Mouse (Mus musculus) kidney, adult 2 months (tissue): ENCODE measurements around the gene Slc38a10. TPM values are rescaled to one million over a fixed set of nuclear protein-coding genes. Genes with fewer than 3 reads are reported as not detected.

ENCODE experiments used
- DNase-seq: peaks from one replicate; pipeline ENCODE4 v3.0.0; 2021
- H3K27ac ChIP-seq: fragments of 200-500 bp; 2 replicates; pipeline ENCODE4 v1.5.1; 2012; ENCODE audit warnings: low read depth, low read length, control low read depth, inconsistent platforms; ENCODE audit not compliant: insufficient read depth
- H3K27me3 ChIP-seq: fragments of 200-500 bp; replicated peaks from 2 replicates; pipeline ENCODE4 v1.6.1; 2012; ENCODE audit warnings: mild to moderate bottlenecking, moderate library complexity, low read length, inconsistent platforms; ENCODE audit not compliant: control insufficient read depth, insufficient read depth
- H3K36me3 ChIP-seq: fragments of 200-500 bp; 2 replicates; pipeline ENCODE4 v1.6.1; 2012; ENCODE audit warnings: mild to moderate bottlenecking, moderate library complexity, low read length, inconsistent platforms; ENCODE audit not compliant: control insufficient read depth, insufficient read depth
- H3K4me1 ChIP-seq: fragments of 200-500 bp; 2 replicates; pipeline ENCODE4 v1.6.1; 2011; ENCODE audit warnings: low read length; ENCODE audit not compliant: control insufficient read depth, insufficient read depth
- H3K4me3 ChIP-seq: fragments of 200-500 bp; 2 replicates; pipeline ENCODE4 v1.5.1; 2011; ENCODE audit warnings: mild to moderate bottlenecking, low read depth, low read length, control low read depth; ENCODE audit not compliant: insufficient read depth
- CTCF ChIP-seq: fragments of 200-500 bp; conservative IDR thresholded peaks from 2 replicates; pipeline ENCODE4 v1.5.1; 2011; ENCODE audit warnings: low read depth, mild to moderate bottlenecking, control low read depth, low read length, moderate library complexity, mixed read lengths; ENCODE audit not compliant: insufficient read depth, insufficient read length
- POLR2A ChIP-seq: fragments of 200-500 bp; IDR thresholded peaks from one replicate; pipeline ENCODE4 v1.6.1; 2011; ENCODE audit warnings: low read depth, low read length, control low read depth
- WGBS: fragments of 180-500 bp; shearing (Covaris S2); methylation state at CpG from one replicate; pipeline ENCODE4 v1.1.7; 2018; 5-methylcytosine and 5-hydroxymethylcytosine counted together
- polyA plus RNA-seq: library from polyadenylated mRNA; depleted of rRNA; stranded (reverse); fragments of >200 nt; gene quantifications from 2 replicates; pipeline ENCODE4 v1.2.3, GENCODE M21; 2012

Slc38a10 gene
- polyA plus RNA-seq, 1 experiment = 151 TPM

GRCm38 (mm10) chr11:120109558-120110210 lies 41.5 kb downstream of the Slc38a10 start:
- no peak overlapping the region for H3K27ac ChIP-seq

DNA sequence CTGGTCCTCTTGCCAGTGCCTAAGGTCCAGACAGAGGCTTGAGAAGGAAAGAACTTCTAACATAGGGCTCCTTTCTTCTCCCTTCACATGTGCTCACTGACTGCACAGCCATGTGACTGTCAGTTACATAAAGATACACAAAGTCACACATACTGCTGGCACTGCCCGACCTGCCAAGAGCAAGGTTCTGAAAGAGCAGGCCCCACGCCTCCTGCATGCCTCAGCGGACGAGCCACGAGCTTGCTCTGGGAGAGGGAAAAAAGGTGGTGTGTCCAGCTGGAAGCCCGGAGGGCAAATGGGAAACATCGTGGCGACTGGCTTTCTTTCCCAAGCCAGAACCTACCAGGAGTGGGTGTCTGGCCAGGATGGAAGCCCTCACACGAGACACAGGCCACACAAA lies 43.4 kb downstream of the Slc38a10 start:
- 40% methylated on average over 9 of the region's 9 CpGs for WGBS
- no peaks in the 10 kb centered on the region; the same call in 1 of the 2 replicates for H3K36me3 ChIP-seq
- peak overlapping the region; percentile 24 for H3K27ac ChIP-seq
- H3K4me1 ChIP-seq = peaks cover 14% of the 10 kb centered on the region
- TF ChIP-seq POLR2A = no peak
- no peak for TF ChIP-seq CTCF
- no peaks in the 10 kb centered on the region for H3K27me3 ChIP-seq
- peak; percentile 64 for DNase-seq
- H3K4me3 ChIP-seq = no peak overlapping the region

More at GRCm38 (mm10) chr11:120109558-120110210, 41.5 kb downstream of the Slc38a10 start:
- Histone ChIP-seq H3K4me3 (no peak overlapping the region), H3K27me3 (no peaks in the 10 kb centered on the region), H3K4me1 (peaks cover 14% of the 10 kb centered on the region), H3K36me3 (no peaks in the 10 kb centered on the region)
- 44% methylated on average over 14 of the region's 14 CpGs for WGBS
- DNase-seq = peak; percentile 57
- no peak for TF ChIP-seq CTCF
- no peak for TF ChIP-seq POLR2A

GRCm38 (mm10) chr11:120107026-120107425 lies 44.1 kb downstream of the Slc38a10 start:
- DNase-seq = no peak
- 58% methylated on average over 2 of the region's 2 CpGs for WGBS
- TF ChIP-seq CTCF (no peak), POLR2A (no peak)
- Histone ChIP-seq H3K27me3 (no peaks in the 10 kb centered on the region), H3K4me3 (no peak overlapping the region), H3K27ac (peak overlapping the region; percentile 24; the same call in 1 of the 2 replicates), H3K36me3 (no peaks in the 10 kb centered on the region; the same call in 1 of the 2 replicates), H3K4me1 (peaks cover 14% of the 10 kb centered on the region)

DNA sequence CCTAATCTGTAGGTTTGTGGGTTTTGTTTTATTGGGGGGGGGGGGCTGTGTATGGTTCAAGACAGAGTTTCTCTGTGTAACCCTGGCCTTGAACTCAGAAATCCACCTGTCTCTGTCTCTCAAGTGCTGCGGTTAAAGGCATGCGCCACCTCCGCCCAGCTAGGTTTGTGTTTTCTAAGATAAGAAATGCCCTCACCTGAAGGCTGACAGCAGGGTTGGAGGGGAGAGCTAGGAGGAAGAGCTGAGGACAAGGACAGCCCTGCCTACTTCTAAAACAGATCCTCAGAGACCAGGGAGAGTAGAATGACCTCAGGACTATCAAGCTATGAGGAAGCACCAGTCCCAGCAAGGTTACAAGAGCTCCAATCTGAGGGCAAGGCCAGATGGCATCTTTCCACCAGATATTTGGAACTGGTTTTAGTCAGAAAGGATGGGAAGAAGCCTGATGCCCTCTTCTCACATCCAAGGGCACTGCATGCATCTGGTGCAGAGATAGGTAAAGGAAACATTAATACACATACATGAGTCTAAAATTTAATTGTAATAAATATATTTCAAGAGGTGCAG lies 47.6 kb downstream of the Slc38a10 start:
- Histone ChIP-seq H3K4me3 (no peak overlapping the region), H3K36me3 (no peaks in the 10 kb centered on the region; the same call in 1 of the 2 replicates), H3K27ac (no peak overlapping the region), H3K27me3 (no peaks in the 10 kb centered on the region), H3K4me1 (peaks cover 6% of the 10 kb centered on the region; the same call in 1 of the 2 replicates)
- TF ChIP-seq POLR2A (no peak), CTCF (no peak)
- 92% methylated on average over 3 of the region's 3 CpGs for WGBS
- DNase-seq = no peak

GRCm38 (mm10) chr11:120101036-120101435 lies 50.1 kb downstream of the Slc38a10 start:
- H3K4me3 ChIP-seq = no peak overlapping the region
- no peaks in the 10 kb centered on the region; the same call in 1 of the 2 replicates for H3K36me3 ChIP-seq
- WGBS = under 1% methylated on average over 3 of the region's 3 CpGs
- peak; percentile 86 for DNase-seq
- H3K27ac ChIP-seq = peak overlapping the region; percentile 27; the same call in 1 of the 2 replicates
- TF ChIP-seq CTCF (peak; percentile 86), POLR2A (no peak)
- no peaks in the 10 kb centered on the region for H3K27me3 ChIP-seq
- H3K4me1 ChIP-seq = peaks cover 2% of the 10 kb centered on the region; the same call in 1 of the 2 replicates

DNA sequence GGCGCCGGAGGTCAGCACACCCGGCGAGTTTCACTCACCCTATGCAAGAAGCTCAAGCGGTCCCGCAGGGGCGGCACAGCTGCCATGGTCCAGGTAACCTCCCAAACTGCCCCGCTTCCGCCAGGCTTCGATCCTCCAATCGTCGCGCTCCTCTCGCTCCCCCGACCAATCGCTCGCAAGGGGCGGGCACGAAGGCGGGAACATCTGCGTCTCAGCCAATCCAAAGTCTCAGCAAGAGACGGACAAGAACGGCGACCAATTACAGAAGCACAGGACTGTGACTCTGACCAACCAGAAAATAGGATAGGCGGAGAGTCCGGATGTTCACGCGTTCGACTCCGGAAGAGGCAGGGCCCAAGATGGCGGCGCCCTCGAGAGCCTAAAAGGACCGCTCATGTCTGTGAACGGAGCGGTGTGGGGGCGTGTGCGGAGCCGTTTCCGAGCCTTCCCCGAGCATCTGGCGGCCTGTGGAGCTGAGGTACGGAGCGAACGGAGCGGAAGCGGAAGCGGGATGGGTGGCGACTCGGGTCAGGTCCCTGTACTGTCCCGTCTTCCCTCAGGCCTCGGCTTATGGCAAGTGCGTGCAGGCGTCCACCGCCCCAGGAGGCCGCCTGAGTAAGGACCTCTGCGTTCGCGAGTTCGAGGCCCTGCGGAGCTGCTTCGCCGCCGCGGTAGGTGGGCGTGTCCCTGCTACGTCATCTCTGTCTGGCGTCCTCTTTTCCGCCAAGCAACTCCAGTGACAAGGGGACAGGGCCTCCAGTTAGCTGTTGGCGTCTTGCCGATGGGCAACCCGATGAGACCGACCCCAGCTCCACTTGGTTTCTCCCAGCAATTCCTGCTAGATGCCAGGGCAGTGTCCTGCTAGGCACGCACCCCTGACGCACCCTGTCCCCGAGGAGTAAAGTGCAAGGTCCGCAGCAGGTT lies 52.3 kb downstream of the Slc38a10 start, which contains the start of the genes Tepsin and Ndufaf8:
Gene Tepsin (minus strand): TSS at position 144 of the 924 bp plus-strand sequence.
Gene Ndufaf8 (plus strand): TSS at position 341 of the 924 bp plus-strand sequence.
- H3K36me3 ChIP-seq = no peaks in the 10 kb centered on the region
- TF ChIP-seq CTCF (no peak), POLR2A (peak; percentile 51)
- H3K27me3 ChIP-seq = no peaks in the 10 kb centered on the region
- peak within 1 kb of the TSS; percentile 82 for H3K4me3 ChIP-seq
- H3K4me1 ChIP-seq = peaks cover 2% of the 10 kb centered on the region; the same call in 1 of the 2 replicates
- WGBS = under 1% methylated on average over 77 of the region's 77 CpGs
- peak within 1 kb of the TSS; percentile 81 for H3K27ac ChIP-seq
- DNase-seq = peak; percentile 100
